Mouse (Mus musculus) cortical plate, adult 2 months (tissue): ENCODE results near the gene Cdk5r1.

Experiments
- CTCF ChIP-seq: fragments of 200-500 bp; IDR thresholded peaks from 2 replicates; pipeline ENCODE4 v1.5.1; 2011; ENCODE audit warnings: mild to moderate bottlenecking, control low read depth, low read length; ENCODE audit not compliant: insufficient read depth; ENCODE audit errors: extremely low read depth
- POLR2A ChIP-seq: fragments of 200-500 bp; IDR thresholded peaks from 2 replicates; pipeline ENCODE4 v1.6.1; 2011; ENCODE audit warnings: mild to moderate bottlenecking, low read length, control low read depth; ENCODE audit not compliant: insufficient read depth; ENCODE audit errors: extremely low read depth

DNA sequence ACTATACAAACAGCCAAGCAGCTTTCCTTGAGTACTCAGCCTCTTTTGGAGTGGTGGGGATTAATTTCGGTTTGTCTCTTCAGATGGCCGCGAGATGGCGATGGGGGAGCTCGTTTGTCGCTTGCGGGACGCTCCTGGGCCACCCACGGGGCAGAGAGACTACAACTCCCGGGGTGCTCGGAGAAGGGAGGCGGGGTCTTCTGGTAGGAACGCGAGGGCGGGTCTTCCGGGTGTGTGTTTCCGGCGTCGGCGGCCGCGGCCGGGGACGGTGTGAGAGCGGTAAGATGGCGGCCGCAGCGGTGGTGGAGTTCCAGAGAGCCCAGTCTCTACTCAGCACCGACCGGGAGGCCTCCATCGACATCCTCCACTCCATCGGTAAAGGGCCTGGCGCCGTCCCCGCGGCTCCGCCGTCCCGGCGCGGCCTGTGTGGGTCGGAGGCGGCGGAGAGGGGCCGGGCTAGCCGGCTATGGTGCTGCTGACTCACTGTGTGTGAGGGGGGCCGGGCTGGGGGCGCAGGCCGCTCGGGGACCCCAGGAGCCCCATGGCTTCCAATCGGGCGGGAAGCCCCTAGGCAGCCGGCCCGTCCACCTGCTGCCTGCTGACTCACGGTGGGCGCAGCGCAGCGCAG is 48.3 kb upstream of the Cdk5r1 start, which contains the start of gene Psmd11:
- TF ChIP-seq CTCF (peak; percentile 57), POLR2A (0 out of 2 replicates have a peak, but pooled peaks have one; percentile 57)
